Mouse (Mus musculus): ENCODE measurements at regions not wholly inside any gene's neighbourhood (a gene's known extent, or its start where the extent isn't known, plus 50 kb on each side); places are given as distances from the start of the nearest gene placed in this dataset.
"Not testable (repeated sequence)": the region's sequence is repeated elsewhere in the genome, so short reads cannot be mapped to it uniquely, and the experiment has no call there.

DNA sequence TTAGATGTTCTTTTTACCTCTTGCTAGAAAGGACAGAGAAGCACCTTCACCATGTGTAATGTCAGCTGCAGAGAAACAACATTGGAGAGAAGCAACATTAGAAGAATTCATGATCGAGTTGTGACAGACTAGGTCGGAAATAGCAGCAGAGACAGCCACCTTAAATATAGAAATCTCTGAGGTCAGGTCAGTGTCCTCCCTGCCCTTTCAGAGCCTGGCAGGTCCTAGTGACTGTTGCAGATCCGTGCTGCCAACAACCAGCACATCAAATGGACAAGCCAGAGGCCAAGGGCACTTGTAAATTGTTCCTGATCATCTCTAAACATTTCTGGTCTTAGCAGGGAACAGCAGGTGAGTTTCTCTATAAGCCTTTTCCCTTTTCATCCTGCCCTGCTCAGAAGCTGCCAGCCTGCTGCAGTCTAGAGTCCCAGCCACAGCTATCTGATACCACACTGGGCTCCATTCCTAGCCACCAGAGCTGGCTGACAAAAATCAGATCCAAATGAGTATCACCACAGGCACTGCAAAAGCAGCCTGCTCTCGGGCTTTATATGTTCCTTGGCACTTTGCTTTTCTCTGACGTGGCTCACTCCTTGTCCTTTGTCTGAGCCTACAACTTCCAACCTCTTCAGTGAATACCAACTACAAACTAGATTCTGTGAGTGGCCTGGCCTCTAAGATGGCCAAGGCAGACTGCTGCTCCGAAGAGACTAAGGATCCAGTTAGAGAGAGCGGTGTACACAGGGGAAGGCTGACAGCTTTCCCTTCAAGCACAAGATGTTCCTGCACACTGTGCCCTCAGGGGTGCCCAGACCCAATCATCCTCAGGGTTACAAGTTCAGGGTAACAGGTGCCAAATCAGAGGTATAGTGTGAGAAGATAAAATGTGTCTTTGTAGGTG lies 102.8 kb upstream of the Pfn2 start:
- Histone ChIP-seq H3K4me1 (ENCODE audit: control insufficient read depth in 2 of 2, insufficient read depth in 2 of 2, low read length in 2 of 2, poor library complexity in 1 of 2) (no peaks in the 10 kb centered on the region), H3K27ac (ENCODE audit: insufficient read depth, low read depth, low read length, poor library complexity, severe bottlenecking) (no peak overlapping the region), H3K36me3 (ENCODE audit: control insufficient read depth, insufficient read depth, low read length, poor library complexity, severe bottlenecking) (no peaks in the 10 kb centered on the region), H3K9ac (ENCODE audit: insufficient read depth, low read depth, low read length, poor library complexity, severe bottlenecking) (no peak overlapping the region), H3K9me3 (ENCODE audit: control insufficient read depth, insufficient read depth, low read depth, low read length) (no peaks in the 10 kb centered on the region), H3K4me3 (ENCODE audit: insufficient read depth in 1 of 2, low read depth in 1 of 2, low read length in 2 of 2, poor library complexity in 1 of 2, severe bottlenecking in 1 of 2) (no peak overlapping the region)
- no peak for DNase-seq (ENCODE audit: low read depth, low spot score)
- in situ Hi-C loops (cut with MboI; ENCODE audit: low sequenced_read_pairs in 2 of 2, unreplicated experiment in 2 of 2): no loop called here
- TF ChIP-seq MAFK (IDR thresholded peaks at IDR 0.05; ENCODE audit: insufficient read depth, low read depth, low read length) (no peak), CHD2 (IDR thresholded peaks at IDR 0.05; ENCODE audit: low read depth, low read length) (no peak), ZNF384 (IDR thresholded peaks at IDR 0.05; ENCODE audit: low read depth, low read length) (no peak), HCFC1 (IDR thresholded peaks at IDR 0.05; ENCODE audit: borderline replicate concordance, insufficient read depth, low read length) (no peak), ZC3H11A (IDR thresholded peaks at IDR 0.05; ENCODE audit: borderline replicate concordance, low read depth, low read length) (no peak)

DNA sequence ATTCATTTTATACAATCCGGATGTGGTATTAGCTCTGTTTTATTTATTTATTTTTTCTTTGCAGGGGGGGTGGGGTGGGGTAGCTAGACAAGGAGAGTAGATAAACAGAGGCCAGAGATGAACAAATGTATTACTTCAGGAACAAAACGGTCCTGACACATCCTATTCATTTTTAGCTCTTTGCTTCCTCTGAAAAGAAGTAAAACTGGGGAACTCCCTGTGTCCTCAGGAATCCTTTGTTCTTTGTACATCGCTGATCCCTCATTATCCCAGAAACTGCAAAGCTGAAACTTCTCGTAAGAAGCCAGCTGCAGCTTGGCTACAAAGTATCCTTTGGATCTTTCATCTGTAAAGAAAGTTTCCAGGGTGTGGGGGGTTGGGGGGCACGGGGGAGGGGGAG lies 103.6 kb upstream of the Pfn2 start:
- no peaks in the 10 kb centered on the region for H3K36me3 ChIP-seq (ENCODE audit: control insufficient read depth, insufficient read depth, low read length, poor library complexity, severe bottlenecking)
- H3K9me3 ChIP-seq (ENCODE audit: control insufficient read depth, insufficient read depth, low read depth, low read length): no peaks in the 10 kb centered on the region
- no peak for DNase-seq (ENCODE audit: low read depth, low spot score)
- no peak overlapping the region for H3K9ac ChIP-seq (ENCODE audit: insufficient read depth, low read depth, low read length, poor library complexity, severe bottlenecking)
- in situ Hi-C loops (cut with MboI; ENCODE audit: low sequenced_read_pairs in 2 of 2, unreplicated experiment in 2 of 2): no loop called here
- TF ChIP-seq MAFK (IDR thresholded peaks at IDR 0.05; ENCODE audit: insufficient read depth, low read depth, low read length): no peak
- no peak for TF ChIP-seq ZNF384 (IDR thresholded peaks at IDR 0.05; ENCODE audit: low read depth, low read length)
- no peak for TF ChIP-seq CHD2 (IDR thresholded peaks at IDR 0.05; ENCODE audit: low read depth, low read length)
- no peak for TF ChIP-seq ZC3H11A (IDR thresholded peaks at IDR 0.05; ENCODE audit: borderline replicate concordance, low read depth, low read length)
- TF ChIP-seq HCFC1 (IDR thresholded peaks at IDR 0.05; ENCODE audit: borderline replicate concordance, insufficient read depth, low read length): no peak
- H3K27ac ChIP-seq (ENCODE audit: insufficient read depth, low read depth, low read length, poor library complexity, severe bottlenecking): no peak overlapping the region
- H3K4me3 ChIP-seq (ENCODE audit: insufficient read depth in 1 of 2, low read depth in 1 of 2, low read length in 2 of 2, poor library complexity in 1 of 2, severe bottlenecking in 1 of 2): no peak overlapping the region
- H3K4me1 ChIP-seq (ENCODE audit: control insufficient read depth in 2 of 2, insufficient read depth in 2 of 2, low read length in 2 of 2, poor library complexity in 1 of 2): no peaks in the 10 kb centered on the region

DNA sequence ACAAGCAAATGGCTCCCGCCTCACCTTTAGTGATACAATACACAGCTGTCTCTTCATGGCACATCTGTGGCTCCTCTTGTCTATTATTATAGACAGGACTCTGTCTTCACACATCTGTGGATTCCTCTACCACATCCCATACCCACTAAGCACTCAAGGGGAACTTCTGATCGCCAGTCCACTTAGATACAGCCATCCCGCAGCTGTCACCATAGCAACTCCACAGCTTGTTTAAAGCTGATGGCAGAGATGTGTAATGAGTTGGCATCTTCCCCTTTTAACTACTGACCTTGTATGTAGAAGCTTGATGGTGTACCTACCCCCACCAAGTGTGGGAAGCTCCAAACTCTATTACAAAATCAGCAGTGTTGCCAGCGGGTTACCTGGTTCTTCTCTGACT lies 109.5 kb upstream of the Pfn2 start:
- no peak for TF ChIP-seq HCFC1 (IDR thresholded peaks at IDR 0.05; ENCODE audit: borderline replicate concordance, insufficient read depth, low read length)
- TF ChIP-seq ZC3H11A (IDR thresholded peaks at IDR 0.05; ENCODE audit: borderline replicate concordance, low read depth, low read length): no peak
- TF ChIP-seq CHD2 (IDR thresholded peaks at IDR 0.05; ENCODE audit: low read depth, low read length): no peak
- TF ChIP-seq ZNF384 (IDR thresholded peaks at IDR 0.05; ENCODE audit: low read depth, low read length): no peak
- TF ChIP-seq MAFK (IDR thresholded peaks at IDR 0.05; ENCODE audit: insufficient read depth, low read depth, low read length): no peak
- no peak overlapping the region for H3K9ac ChIP-seq (ENCODE audit: insufficient read depth, low read depth, low read length, poor library complexity, severe bottlenecking)
- H3K4me3 ChIP-seq (ENCODE audit: insufficient read depth in 1 of 2, low read depth in 1 of 2, low read length in 2 of 2, poor library complexity in 1 of 2, severe bottlenecking in 1 of 2): no peak overlapping the region
- H3K36me3 ChIP-seq (ENCODE audit: control insufficient read depth, insufficient read depth, low read length, poor library complexity, severe bottlenecking): no peaks in the 10 kb centered on the region
- H3K4me1 ChIP-seq (ENCODE audit: control insufficient read depth in 2 of 2, insufficient read depth in 2 of 2, low read length in 2 of 2, poor library complexity in 1 of 2): no peaks in the 10 kb centered on the region
- DNase-seq (ENCODE audit: low read depth, low spot score): no peak
- in situ Hi-C loops (cut with MboI; ENCODE audit: low sequenced_read_pairs in 2 of 2, unreplicated experiment in 2 of 2): no loop called here
- H3K9me3 ChIP-seq (ENCODE audit: control insufficient read depth, insufficient read depth, low read depth, low read length): no peaks in the 10 kb centered on the region
- H3K27ac ChIP-seq (ENCODE audit: insufficient read depth, low read depth, low read length, poor library complexity, severe bottlenecking): no peak overlapping the region

DNA sequence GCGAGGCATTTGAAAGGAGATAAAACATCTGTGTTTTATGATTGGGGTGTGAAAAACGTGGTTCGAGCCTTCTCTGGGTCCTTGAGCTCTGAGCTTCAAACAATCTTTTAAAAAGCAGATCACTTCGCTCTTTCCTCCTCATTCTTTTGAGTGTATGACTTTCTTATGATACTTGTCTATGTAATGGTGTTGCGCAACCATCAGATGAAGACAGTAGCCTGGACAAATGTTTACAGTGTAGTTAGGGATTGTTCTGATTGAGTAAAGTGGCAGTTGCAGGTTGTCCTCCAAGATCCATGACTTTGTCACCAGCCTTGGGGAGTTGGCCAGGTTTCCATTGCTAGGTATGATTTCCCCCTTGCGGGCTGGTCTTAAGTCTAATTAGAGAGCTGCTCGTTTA lies 116.1 kb upstream of the Pfn2 start:
- Histone ChIP-seq H3K9ac (ENCODE audit: insufficient read depth, low read depth, low read length, poor library complexity, severe bottlenecking) (no peak overlapping the region), H3K9me3 (ENCODE audit: control insufficient read depth, insufficient read depth, low read depth, low read length) (no peaks in the 10 kb centered on the region), H3K4me3 (ENCODE audit: insufficient read depth in 1 of 2, low read depth in 1 of 2, low read length in 2 of 2, poor library complexity in 1 of 2, severe bottlenecking in 1 of 2) (no peak overlapping the region), H3K4me1 (ENCODE audit: control insufficient read depth in 2 of 2, insufficient read depth in 2 of 2, low read length in 2 of 2, poor library complexity in 1 of 2) (no peaks in the 10 kb centered on the region), H3K36me3 (ENCODE audit: control insufficient read depth, insufficient read depth, low read length, poor library complexity, severe bottlenecking) (no peaks in the 10 kb centered on the region), H3K27ac (ENCODE audit: insufficient read depth, low read depth, low read length, poor library complexity, severe bottlenecking) (no peak overlapping the region)
- in situ Hi-C loops (cut with MboI; ENCODE audit: low sequenced_read_pairs in 2 of 2, unreplicated experiment in 2 of 2): no loop called here
- no peak for DNase-seq (ENCODE audit: low read depth, low spot score)
- no peak for TF ChIP-seq MAFK (IDR thresholded peaks at IDR 0.05; ENCODE audit: insufficient read depth, low read depth, low read length)
- no peak for TF ChIP-seq ZNF384 (IDR thresholded peaks at IDR 0.05; ENCODE audit: low read depth, low read length)
- TF ChIP-seq HCFC1 (IDR thresholded peaks at IDR 0.05; ENCODE audit: borderline replicate concordance, insufficient read depth, low read length): no peak

DNA sequence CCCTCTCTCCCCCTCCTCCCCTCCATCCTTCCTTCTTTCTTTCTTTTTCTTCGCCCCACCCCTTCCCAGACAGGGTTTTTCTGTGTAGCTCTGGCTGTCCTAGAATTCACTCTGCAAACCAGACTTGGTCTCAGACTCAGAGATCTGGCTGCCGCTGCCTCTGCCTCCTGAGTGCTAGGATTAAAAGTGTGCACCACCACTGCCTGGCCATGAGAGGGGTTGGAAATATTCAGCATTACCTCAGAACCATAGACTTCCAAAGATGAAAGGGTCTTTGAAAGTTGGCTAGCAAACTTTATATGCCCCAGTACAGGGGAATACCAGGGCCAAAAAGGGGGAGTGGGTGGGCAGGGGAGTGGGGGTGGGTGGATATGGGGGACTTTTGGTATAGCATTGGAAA lies 122.7 kb upstream of the Pfn2 start:
- H3K27ac ChIP-seq (ENCODE audit: insufficient read depth, low read depth, low read length, poor library complexity, severe bottlenecking): not testable (repeated sequence)

More for the DNA sequence above, 122.7 kb upstream of the Pfn2 start:
- H3K9ac ChIP-seq (ENCODE audit: insufficient read depth, low read depth, low read length, poor library complexity, severe bottlenecking); in situ Hi-C loops (cut with MboI; ENCODE audit: low sequenced_read_pairs in 2 of 2, unreplicated experiment in 2 of 2); H3K9me3 ChIP-seq (ENCODE audit: control insufficient read depth, insufficient read depth, low read depth, low read length); H3K4me1 ChIP-seq (ENCODE audit: control insufficient read depth in 2 of 2, insufficient read depth in 2 of 2, low read length in 2 of 2, poor library complexity in 1 of 2); DNase-seq (ENCODE audit: low read depth, low spot score); H3K36me3 ChIP-seq (ENCODE audit: control insufficient read depth, insufficient read depth, low read length, poor library complexity, severe bottlenecking); H3K4me3 ChIP-seq (ENCODE audit: insufficient read depth in 1 of 2, low read depth in 1 of 2, low read length in 2 of 2, poor library complexity in 1 of 2, severe bottlenecking in 1 of 2): not testable (repeated sequence)

All from ES-E14 (cell line).